Mouse (Mus musculus): Measurements from ENCODE around the gene Hist1h3a. TPM values are rescaled to one million over a fixed set of nuclear protein-coding genes. Genes with fewer than 3 reads are reported as not detected.

Hist1h3a gene
- polyA plus RNA-seq, 3 experiments from 2014 or later = 1.6 TPM; not detected in 2

- no peak for ATAC-seq
These were observed 4.3 kb downstream of the Hist1h3a start for GRCm38 (mm10) chr13:23757921-23758320.

DNA sequence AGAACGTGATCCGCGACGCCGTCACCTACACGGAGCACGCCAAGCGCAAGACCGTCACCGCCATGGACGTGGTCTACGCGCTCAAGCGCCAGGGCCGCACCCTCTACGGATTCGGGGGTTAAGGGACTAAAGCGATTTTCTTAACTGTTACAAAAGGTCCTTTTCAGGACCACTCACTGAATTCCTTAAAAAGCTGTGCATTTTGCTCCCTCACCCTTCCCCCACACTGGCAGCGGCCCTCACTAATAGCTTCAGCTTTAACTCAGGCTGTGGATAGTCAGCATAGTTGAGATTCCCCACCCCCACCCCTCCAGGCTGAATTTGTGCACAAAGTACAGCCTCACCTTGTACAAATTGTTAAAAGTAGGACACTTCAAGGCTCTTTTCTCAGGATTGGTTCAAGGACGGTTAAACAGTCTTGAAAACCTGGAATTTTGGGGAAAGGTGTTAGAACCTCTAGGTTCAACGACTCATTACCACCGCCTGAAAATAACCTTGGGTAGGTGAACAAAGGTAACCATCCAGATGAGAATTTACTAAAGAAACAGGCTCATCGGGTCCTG is 4.9 kb downstream of the Hist1h3a start:
- ATAC-seq = no peak

DNA sequence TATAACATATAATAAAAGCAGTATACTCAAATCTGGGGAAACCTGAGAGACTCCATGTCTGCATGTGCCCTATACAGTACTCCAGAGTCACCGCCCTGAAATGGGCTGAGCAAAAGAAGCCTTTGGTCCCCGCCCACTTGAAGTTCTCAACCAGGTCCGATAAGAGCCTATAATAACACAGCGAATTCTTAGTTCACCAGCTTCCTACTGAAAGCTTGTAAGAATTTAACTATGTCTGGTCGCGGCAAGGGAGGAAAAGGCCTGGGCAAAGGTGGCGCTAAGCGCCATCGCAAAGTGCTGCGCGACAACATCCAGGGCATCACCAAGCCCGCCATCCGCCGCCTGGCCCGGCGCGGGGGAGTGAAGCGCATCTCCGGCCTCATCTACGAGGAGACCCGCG is 5.4 kb downstream of the Hist1h3a start, which contains the start of gene Hist1h4b:
Gene Hist1h4b, plus strand, starts transcription at position 224 of the 400 bp plus-strand sequence.
- peak; percentile 63 for ATAC-seq

DNA sequence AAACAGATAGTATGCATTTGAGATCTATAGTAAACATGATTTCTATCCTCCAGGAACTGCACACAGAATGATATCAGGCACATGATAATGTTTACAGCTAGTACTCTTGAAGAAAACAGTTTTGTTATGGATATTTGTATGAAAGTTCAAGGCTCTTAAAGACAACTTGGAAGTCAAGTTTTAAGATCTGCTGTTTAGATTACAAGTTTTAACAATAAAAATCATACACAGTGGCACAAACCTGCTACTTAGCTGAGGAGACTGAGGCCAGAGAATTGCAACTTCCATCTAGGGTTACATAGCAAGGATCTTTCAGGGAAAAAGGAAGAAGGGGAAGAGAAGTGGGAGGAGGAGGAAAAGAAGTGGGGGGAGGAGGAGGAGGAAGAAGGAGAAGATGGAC is 7.2 kb downstream of the Hist1h3a start:
- no peak for ATAC-seq

DNA sequence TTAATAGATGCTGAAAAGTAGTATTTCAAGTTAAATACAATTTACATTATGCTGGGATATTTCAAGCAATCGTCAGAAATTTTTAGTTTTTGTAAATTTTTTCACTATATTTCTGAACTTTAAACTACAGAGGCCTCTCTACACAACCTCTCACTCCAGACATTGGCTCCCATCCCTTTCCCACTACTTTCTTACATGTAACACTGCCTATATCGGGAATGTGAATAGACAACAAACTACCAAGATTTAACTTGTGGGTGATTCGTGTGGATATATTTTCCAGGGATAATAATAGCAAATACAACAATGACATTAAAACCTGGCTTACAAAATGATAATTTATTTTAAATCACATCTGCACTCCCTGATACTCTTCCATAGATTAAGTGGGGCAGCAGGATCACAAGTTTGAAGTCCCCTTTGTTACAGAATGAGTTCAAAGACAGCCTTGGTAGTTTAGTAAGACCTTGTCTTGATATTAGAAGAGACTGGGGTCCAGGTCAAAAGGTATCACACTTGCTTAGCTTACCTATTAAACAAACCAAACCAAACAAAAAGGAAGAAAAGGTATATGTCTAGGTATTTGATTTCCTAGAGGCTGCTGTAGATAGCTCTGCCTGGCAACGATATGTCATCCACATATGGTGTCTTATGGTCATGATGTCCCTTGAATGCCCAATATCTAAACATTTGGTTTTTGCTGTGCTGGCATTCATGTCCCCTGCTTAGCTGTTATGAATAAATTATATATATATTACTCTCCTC is 8.7 kb downstream of the Hist1h3a start:
- no peak for ATAC-seq

GRCm38 (mm10) chr13:23752742-23753172 is 9.4 kb downstream of the Hist1h3a start:
- no peak for ATAC-seq

DNA sequence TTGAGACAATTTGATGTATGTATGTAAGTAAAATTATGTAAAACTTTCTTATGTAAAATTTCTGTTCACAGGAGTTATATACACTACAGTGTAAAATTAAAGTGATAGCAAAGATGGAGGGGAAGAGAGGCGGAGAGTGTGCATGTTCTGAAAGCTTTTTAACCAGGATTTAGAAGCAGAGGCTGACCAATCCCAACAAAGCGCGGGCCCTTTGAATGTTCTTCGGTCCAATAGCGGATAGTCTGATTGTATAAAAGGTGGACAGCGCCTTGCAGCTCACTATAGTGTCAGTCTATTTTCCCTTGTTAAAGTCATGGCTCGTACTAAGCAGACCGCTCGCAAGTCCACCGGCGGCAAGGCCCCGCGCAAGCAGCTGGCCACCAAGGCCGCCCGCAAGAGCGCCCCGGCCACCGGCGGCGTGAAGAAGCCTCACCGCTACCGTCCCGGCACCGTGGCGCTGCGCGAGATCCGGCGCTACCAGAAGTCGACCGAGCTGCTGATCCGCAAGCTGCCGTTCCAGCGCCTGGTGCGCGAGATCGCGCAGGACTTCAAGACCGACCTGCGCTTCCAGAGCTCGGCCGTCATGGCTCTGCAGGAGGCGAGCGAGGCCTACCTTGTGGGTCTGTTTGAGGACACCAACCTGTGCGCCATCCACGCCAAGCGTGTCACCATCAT is 10.0 kb downstream of the Hist1h3a start, which contains the start of gene Hist1h3b:
Gene Hist1h3b, plus strand, starts transcription at position 201 of the 675 bp plus-strand sequence.
- peak; percentile 36 for ATAC-seq

DNA sequence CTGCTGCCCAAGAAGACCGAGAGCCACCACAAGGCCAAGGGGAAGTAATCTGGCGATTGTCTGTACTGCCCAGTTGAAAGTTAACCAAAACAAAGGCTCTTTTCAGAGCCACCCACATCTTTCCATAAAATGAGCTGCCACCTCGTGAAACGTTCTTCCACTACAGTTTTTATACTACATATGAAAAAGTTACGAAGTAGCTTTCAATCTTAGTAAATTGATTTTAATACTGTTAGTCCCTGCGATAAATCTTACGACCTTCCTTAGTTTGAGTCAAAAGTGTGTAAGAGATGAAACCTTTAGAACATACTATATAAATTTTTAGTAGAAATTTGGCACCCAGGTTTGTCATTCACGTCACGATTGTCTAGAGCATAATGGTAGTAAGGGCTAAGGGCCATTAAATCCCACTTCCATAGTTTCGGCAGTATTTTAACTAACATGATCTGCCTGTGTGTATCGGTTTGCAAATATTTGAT is 10.7 kb downstream of the Hist1h3a start:
- no peak for ATAC-seq

DNA sequence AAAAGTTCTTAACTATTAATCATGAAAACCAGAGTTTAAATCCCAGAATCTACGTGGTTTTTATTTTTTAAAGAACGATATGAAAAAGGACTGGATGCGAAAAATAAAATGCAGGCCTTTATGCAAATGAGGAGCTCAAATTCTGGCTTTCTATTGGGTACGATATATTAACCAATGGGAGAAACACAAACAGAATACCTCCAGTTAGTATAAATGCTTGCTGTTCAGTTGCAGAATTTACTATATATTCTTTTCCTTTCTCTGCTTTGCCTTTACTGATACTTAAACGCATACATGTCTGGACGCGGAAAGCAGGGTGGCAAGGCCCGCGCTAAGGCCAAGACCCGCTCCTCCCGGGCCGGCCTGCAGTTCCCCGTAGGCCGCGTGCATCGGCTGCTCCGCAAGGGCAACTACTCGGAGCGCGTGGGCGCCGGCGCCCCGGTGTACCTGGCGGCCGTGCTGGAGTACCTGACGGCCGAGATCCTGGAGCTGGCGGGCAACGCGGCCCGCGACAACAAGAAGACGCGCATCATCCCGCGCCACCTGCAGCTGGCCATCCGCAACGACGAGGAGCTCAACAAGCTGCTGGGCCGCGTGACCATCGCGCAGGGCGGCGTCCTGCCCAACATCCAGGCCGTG is 11.2 kb downstream of the Hist1h3a start, which contains the start of gene Hist1h2ab:
Gene Hist1h2ab, plus strand, starts transcription at position 288 of the 639 bp plus-strand sequence.
- ATAC-seq = peak; percentile 52

GRCm38 (mm10) chr13:23749563-23750121 is 12.5 kb downstream of the Hist1h3a start:
- ATAC-seq = no peak

DNA sequence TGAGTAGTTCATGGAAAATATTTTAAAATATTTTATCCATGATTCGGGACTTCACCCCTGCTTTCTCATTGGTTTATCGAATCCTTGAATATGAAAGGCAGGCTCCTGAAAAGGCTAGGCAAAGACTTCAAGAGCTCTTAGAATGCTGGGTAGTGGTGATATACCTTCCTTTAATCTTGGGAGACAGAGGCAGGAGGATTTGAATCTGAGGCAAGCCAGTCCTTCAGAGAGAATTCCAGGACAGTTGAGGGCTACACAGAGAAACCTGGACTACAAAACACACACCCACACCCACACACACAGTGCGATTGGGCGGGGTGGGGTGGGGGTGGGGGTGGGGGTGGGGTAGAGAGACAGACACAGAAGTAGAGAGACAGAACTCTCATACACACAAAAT is 14.3 kb downstream of the Hist1h3a start:
- no peak for ATAC-seq

- no peak for ATAC-seq
These were observed 14.9 kb downstream of the Hist1h3a start for GRCm38 (mm10) chr13:23747081-23747891.

DNA sequence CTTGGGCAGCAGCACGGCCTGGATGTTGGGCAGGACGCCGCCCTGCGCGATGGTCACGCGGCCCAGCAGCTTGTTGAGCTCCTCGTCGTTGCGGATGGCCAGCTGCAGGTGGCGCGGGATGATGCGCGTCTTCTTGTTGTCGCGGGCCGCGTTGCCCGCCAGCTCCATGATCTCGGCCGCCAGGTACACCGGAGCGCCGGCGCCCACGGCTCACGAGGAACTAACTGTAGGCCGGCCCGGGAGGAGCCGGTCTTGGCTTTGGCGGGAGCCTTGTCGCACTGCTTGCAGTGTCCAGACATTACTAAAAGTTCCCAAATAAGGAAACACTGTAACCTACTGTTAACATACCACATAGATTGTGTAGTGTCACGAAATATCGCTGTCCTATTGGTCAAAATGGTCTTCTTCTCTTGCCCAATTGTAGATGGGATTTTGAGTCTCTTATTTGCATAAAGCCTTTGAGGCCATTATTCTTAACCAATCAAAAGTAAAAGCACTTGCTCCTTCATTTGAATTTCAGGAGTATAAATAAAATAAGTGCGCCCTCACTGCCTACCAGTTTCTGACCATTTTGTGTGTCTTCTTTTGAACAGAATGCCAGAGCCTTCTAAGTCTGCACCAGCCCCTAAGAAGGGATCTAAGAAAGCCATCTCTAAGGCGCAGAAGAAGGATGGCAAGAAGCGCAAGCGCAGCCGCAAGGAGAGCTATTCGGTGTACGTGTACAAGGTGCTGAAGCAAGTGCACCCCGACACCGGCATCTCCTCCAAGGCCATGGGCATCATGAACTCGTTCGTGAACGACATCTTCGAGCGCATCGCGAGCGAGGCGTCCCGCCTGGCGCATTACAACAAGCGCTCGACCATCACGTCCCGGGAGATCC is 15.7 kb downstream of the Hist1h3a start, which contains the start of gene Hist1h2bb:
Gene Hist1h2bb, plus strand, starts transcription at position 534 of the 880 bp plus-strand sequence.
- peak; percentile 87 for ATAC-seq

DNA sequence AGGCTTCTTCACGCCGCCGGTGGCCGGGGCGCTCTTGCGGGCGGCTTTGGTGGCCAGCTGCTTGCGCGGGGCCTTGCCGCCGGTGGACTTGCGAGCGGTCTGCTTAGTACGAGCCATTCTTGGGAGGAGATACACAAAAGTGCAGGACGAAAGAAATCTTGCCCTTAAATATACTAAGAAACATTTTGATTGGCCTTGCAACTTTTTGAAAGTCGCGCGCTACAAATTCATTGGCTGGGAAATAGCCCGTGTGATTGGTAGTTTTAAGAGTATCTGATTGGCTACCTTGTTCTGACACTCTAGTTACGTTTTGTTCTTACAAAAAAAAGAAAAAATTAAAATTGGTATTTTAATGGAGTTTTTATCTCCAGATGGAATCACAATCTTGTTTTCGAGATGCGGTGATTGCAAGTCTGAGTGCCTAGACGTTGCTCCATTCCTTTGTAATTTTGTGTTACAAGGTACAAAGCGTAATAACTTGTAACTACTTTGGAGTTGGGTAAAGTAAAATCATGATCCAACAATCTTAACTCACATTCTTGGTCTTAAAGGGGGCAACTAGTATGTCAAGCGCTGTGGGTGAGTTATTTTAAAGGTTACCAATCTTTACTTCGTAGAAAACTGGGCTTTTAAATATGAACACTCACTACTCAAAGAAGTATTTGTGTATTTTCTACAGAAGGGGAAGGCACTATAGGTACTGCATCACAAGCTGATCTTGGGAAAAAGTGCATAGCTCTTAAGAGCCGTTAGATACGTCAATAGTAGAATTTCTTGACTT is 16.6 kb downstream of the Hist1h3a start, which contains the start of gene Hist1h3c:
Gene Hist1h3c, minus strand, starts transcription at position 222 of the 781 bp plus-strand sequence.
- peak; percentile 70 for ATAC-seq

DNA sequence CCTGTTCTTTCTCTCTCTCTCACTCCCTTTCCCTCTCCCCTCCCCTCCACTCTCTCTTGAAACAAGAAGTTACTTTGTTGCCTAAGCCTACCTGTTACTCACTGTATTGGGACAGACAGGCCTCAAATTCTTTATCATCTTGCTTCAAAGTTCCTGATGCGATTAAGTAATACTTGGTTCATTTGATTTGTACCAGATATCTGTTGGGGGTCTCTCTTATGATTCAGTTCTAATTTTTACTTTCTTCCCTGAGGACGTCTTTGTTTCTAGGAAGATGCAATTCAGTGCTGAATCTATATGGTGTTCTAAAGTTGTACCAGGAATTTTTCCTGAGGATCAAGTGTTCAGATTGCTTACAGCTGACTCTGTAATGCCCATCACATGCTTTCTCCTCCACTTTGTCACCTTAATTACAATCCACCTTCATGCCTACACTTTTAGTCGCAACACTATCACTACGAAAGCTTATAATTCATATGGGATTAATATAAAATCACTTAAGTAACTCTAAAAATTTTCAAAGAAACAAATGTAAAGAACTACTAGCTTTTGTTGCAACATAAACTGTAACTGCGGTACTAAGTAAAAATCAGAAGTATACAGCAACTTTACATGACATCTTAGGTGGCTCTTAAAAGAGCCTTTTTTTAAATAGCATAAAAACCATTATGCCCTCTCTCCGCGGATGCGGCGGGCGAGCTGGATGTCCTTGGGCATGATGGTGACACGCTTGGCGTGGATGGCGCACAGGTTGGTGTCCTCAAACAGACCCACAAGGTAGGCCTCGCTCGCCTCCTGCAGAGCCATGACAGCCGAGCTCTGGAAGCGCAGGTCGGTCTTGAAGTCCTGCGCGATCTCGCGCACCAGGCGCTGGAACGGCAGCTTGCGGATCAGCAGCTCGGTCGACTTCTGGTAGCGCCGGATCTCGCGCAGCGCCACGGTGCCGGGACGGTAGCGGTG is 17.5 kb downstream of the Hist1h3a start:
- ATAC-seq = no peak

- no peak for ATAC-seq
These were observed 18.2 kb downstream of the Hist1h3a start for GRCm38 (mm10) chr13:23743963-23744362.

GRCm38 (mm10) chr13:23743215-23743614 is 19.0 kb downstream of the Hist1h3a start:
- ATAC-seq = no peak

GRCm38 (mm10) chr13:23742007-23742406 is 20.2 kb downstream of the Hist1h3a start:
- ATAC-seq = no peak

Data from inflammation-experienced regulatory T-cells, adult 6 months (primary cell).